ENCODE assay signal across 8 mouse cellular contexts in the genomic region with DNA sequence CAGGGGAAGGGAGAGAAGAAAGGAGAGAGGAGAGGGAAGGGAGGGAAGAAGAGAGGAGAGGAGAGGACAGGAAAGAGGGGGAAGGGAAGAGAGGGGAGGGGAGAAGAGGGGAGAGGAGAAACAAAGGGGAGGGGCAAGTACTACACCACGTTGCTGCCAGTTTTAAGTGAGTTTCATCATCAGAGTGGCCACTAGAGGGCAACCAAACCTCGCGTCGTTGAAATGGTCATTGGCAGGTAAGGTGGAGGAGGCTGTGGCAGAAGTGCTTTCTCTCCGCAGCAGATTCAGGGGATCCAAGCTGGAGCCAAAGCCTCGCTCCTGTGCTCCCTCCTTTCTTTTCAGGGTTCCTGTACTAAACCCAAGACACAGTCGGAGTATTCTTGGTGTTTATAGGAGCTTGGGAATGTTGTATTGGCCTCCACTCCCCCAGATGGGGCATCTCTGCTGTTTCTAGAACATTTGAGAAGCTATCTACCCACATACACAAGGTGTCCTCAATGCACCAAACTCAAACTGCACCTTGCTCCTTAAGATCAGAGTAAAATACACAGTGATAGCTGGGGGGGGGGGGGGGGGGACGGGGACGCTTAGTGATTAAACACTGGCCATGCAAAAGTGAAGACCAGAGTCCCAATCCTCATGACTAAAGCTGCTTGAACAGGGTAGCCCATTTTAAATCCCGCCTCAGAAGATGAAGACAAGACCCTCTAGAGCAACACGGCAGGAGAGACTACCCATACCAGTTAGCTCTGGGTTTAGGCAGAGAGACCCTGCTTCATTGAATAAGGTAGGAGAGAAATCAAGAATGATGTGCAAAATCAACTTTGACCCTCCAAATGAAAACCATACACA. TPM values are rescaled to one million over a fixed set of nuclear protein-coding genes. Genes with fewer than 3 reads are reported as not detected.
DNase-seq lines count a peak whose midpoint lies in the region; ATAC-seq and TF ChIP-seq lines count a peak whose summit lies in the region.

No protein-coding gene starts in this region.

- H3K4me2 ChIP-seq in forebrain, postnatal 0 days (ENCODE audit: low read depth), result peak overlapping the region; percentile 44

- peak overlapping the region; percentile 25 for H3K4me3 ChIP-seq in cerebellum, adult 2 months (replicated peaks; ENCODE audit: insufficient read depth, low read depth, low read length)
- H3K4me3 ChIP-seq in forebrain, postnatal 0 days (ENCODE audit: low read depth, low read length), result no peak overlapping the region
- H3K4me3 ChIP-seq in layer of hippocampus, adult 2 months, result no peak overlapping the region; the same call in 1 of the 2 replicates
- H3K4me3 ChIP-seq in lung, adult 2 months (replicated peaks; ENCODE audit: extremely low read depth, low read depth, low read length), result no peak overlapping the region

- H3K36me3 ChIP-seq in forebrain, postnatal 0 days (ENCODE audit: insufficient read depth), result no peaks in the 10 kb centered on the region

- TF ChIP-seq POLR2A in cerebellum, adult 2 months (IDR thresholded peaks at IDR 0.05; ENCODE audit: borderline replicate concordance, insufficient read depth, low read length), result no peak
- no peak for TF ChIP-seq POLR2A in lung, adult 2 months (IDR thresholded peaks at IDR 0.05; ENCODE audit: borderline replicate concordance, extremely low read depth, low read depth, low read length)

- ATAC-seq in forebrain, postnatal 0 days, result peak; percentile 78
- ATAC-seq in neutrophil, adult 5-6 weeks (ENCODE audit: extremely low read depth, insufficient number of reproducible peaks, low FRiP score, poor library complexity, severe bottlenecking), result peak; percentile 90

- H3K4me1 ChIP-seq in cerebellum, adult 2 months (ENCODE audit: control insufficient read depth, insufficient read depth, low read length), result peaks cover 2% of the 10 kb centered on the region; the same call in 1 of the 2 replicates
- H3K4me1 ChIP-seq in forebrain, postnatal 0 days (ENCODE audit: insufficient read depth), result no peaks in the 10 kb centered on the region
- H3K4me1 ChIP-seq in lung, adult 2 months (ENCODE audit: control insufficient read depth, insufficient read depth, low read length), result peaks cover 3% of the 10 kb centered on the region; the same call in 1 of the 2 replicates

- peak overlapping the region; percentile 67; the same call in 1 of the 2 replicates for H3K27ac ChIP-seq in cerebellum, adult 2 months (ENCODE audit: insufficient read depth, low read length)
- no peak overlapping the region for H3K27ac ChIP-seq in forebrain, postnatal 0 days (ENCODE audit: low read depth, low read length)
- no peak overlapping the region for H3K27ac ChIP-seq in layer of hippocampus, adult 2 months

- H3K9ac ChIP-seq in forebrain, postnatal 0 days, result no peak overlapping the region

- TF ChIP-seq CTCF in cerebellum, adult 2 months (IDR thresholded peaks at IDR 0.05; ENCODE audit: borderline replicate concordance, insufficient read depth, low read depth, low read length), result peak; percentile 96
- peak; percentile 88 for TF ChIP-seq CTCF in forebrain, postnatal 0 days (IDR thresholded peaks at IDR 0.05; ENCODE audit: low read depth)
- TF ChIP-seq CTCF in layer of hippocampus, adult 2 months (conservative IDR thresholded peaks at IDR 0.05), result peak; percentile 91
- peak; percentile 89 for TF ChIP-seq CTCF in lung, adult 2 months (IDR thresholded peaks at IDR 0.05; ENCODE audit: insufficient read depth, low read length)

- DNase-seq in MEL-GATA-1-ER (ENCODE audit: extremely low read depth, low read depth), result peak; percentile 77
- DNase-seq in cerebellum, adult 2 months, result peak; percentile 89 to 93
- peak; percentile 91 for DNase-seq in forebrain, postnatal 0 days
- DNase-seq in heart, postnatal 4 days, result peak; percentile 85
- peak; percentile 78 to 81 for DNase-seq in layer of hippocampus, adult 2 months (ENCODE audit: low spot score in 2 of 2)
- peak; percentile 73 for DNase-seq in lung, adult 2 months
- peak; percentile 80 for DNase-seq in testis, postnatal 14 days (ENCODE audit: low spot score)

- no peaks in the 10 kb centered on the region for H3K9me3 ChIP-seq in forebrain, postnatal 0 days (ENCODE audit: low read length)

- H3K27me3 ChIP-seq in cerebellum, adult 2 months (ENCODE audit: control insufficient read depth, insufficient read depth, low read length), result no peaks in the 10 kb centered on the region
- no peaks in the 10 kb centered on the region for H3K27me3 ChIP-seq in forebrain, postnatal 0 days (ENCODE audit: insufficient read depth, low read length)

- 16% methylated on average over 11 of the region's 11 CpGs for WGBS in cerebellum, adult 2 months
- WGBS in forebrain, postnatal 0 days, result 13% methylated on average over 11 of the region's 11 CpGs
- WGBS in lung, adult 2 months, result 10% methylated on average over 11 of the region's 11 CpGs

RNA-seq across cellular contexts. Expression of gene Plek2, which starts 11.7 kb away (rescaled TPM):
- polyA plus RNA-seq in cerebellum, adult 2 months (2012; rRNA removed), result 0.80 and 0.92 TPM in 2 replicates
- total RNA-seq in forebrain, postnatal 0 days (2014; rRNA removed), result 1.1 and 1.2 TPM in 2 replicates
- 1.1 and 2.7 TPM in 2 replicates for polyA plus RNA-seq in forebrain, postnatal 0 days (2015; fragmentation: Nextera tagmentation; extraction: Ambion mirVana)
- total RNA-seq in heart, postnatal 4 days (2021), result under 1 TPM; 0.45 to 0.54 TPM
- under 1 TPM in 1 of 2 experiments, not detected in 1; 0.23 TPM for total RNA-seq in layer of hippocampus, adult 2 months (2021)
- 0.35 and 1.4 TPM in 2 replicates for polyA plus RNA-seq in lung, adult 2 months (2012; rRNA removed)
- not detected in 2 replicates for total RNA-seq in neutrophil, adult 5-6 weeks (2017)

RNA-seq across cellular contexts. Expression of gene Eif2s1, which starts 56.8 kb away (rescaled TPM):
- polyA plus RNA-seq in cerebellum, adult 2 months (2012; rRNA removed), result 29.1 and 33.2 TPM in 2 replicates
- 56.6 and 84.5 TPM in 2 replicates for total RNA-seq in forebrain, postnatal 0 days (2014; rRNA removed)
- polyA plus RNA-seq in forebrain, postnatal 0 days (2015; fragmentation: Nextera tagmentation; extraction: Ambion mirVana), result 98.4 and 111 TPM in 2 replicates
- 10 to 100 TPM; 81.4 to 84.9 TPM for total RNA-seq in heart, postnatal 4 days (2021)
- total RNA-seq in layer of hippocampus, adult 2 months (2021), result 10 to 100 TPM; 47.7 to 50.2 TPM
- polyA plus RNA-seq in lung, adult 2 months (2012; rRNA removed), result 5.8 and 8.6 TPM in 2 replicates
- 31.0 and 36.7 TPM in 2 replicates for total RNA-seq in neutrophil, adult 5-6 weeks (2017)

RNA-seq across cellular contexts. Expression of gene Atp6v1d, which starts 57.0 kb away (rescaled TPM):
- 144 and 162 TPM in 2 replicates for polyA plus RNA-seq in cerebellum, adult 2 months (2012; rRNA removed)
- 83.8 and 91.3 TPM in 2 replicates for total RNA-seq in forebrain, postnatal 0 days (2014; rRNA removed)
- 162 and 194 TPM in 2 replicates for polyA plus RNA-seq in forebrain, postnatal 0 days (2015; fragmentation: Nextera tagmentation; extraction: Ambion mirVana)
- 10 to 100 TPM; 89.0 to 90.6 TPM for total RNA-seq in heart, postnatal 4 days (2021)
- total RNA-seq in layer of hippocampus, adult 2 months (2021), result 100 to 1,000 TPM; 254 to 256 TPM
- polyA plus RNA-seq in lung, adult 2 months (2012; rRNA removed), result 5.9 and 15.5 TPM in 2 replicates
- total RNA-seq in neutrophil, adult 5-6 weeks (2017), result 62.0 and 62.1 TPM in 2 replicates
